Mouse (Mus musculus) heart, adult 8-10 months (tissue): ENCODE data around the gene Abi1. TPM values are rescaled to one million over a fixed set of nuclear protein-coding genes. Genes with fewer than 3 reads are reported as not detected.
"Not testable (repeated sequence)": the region's sequence is repeated elsewhere in the genome, so short reads cannot be mapped to it uniquely, and the experiment has no call there.

Experiments used
- DNase-seq: peaks from one replicate; pipeline ENCODE4 v3.0.0; 2022; ENCODE audit warnings: low spot score
- total RNA-seq, 4 experiments: library from RNA; stranded (reverse); gene quantifications; 2 replicates each; pipeline ENCODE4 v1.2.4; 2022

Gene Abi1
- total RNA-seq, result 10 to 100 TPM; 21.1 to 21.9 (median 21.5) TPM

GRCm38 (mm10) chr2:23040001-23040646 lies at the start of gene Abi1:
Abi1 (minus strand) TSS chr2:23040241.
- DNase-seq, result peak; percentile 97

GRCm38 (mm10) chr2:23084540-23084939 lies 44.5 kb upstream of the Abi1 start:
- DNase-seq, result no peak

GRCm38 (mm10) chr2:23078588-23078987 lies 38.5 kb upstream of the Abi1 start:
- no peak for DNase-seq

- DNase-seq, result no peak
Measured at GRCm38 (mm10) chr2:23077693-23078092, 37.7 kb upstream of the Abi1 start.

GRCm38 (mm10) chr2:23076783-23077182 lies 36.7 kb upstream of the Abi1 start:
- no peak for DNase-seq

- no peak for DNase-seq
Measured at GRCm38 (mm10) chr2:23075846-23076245, 35.8 kb upstream of the Abi1 start.

GRCm38 (mm10) chr2:23071406-23071805 lies 31.4 kb upstream of the Abi1 start:
- no peak for DNase-seq

GRCm38 (mm10) chr2:23070491-23070890 lies 30.4 kb upstream of the Abi1 start:
- no peak for DNase-seq

- DNase-seq, result peak; percentile 92
Measured at GRCm38 (mm10) chr2:23068894-23069744, 29.1 kb upstream of the Abi1 start.

- DNase-seq, result no peak
Measured at GRCm38 (mm10) chr2:23068370-23068737, 28.3 kb upstream of the Abi1 start.

- DNase-seq, result peak; percentile 97
Measured at GRCm38 (mm10) chr2:23067552-23068369, 27.7 kb upstream of the Abi1 start, which contains the start of gene Acbd5. Acbd5 (plus strand) TSS chr2:23068167.

GRCm38 (mm10) chr2:23052523-23052922 lies 12.5 kb upstream of the Abi1 start:
- DNase-seq, result peak; percentile 19

GRCm38 (mm10) chr2:23051890-23052289 lies 11.8 kb upstream of the Abi1 start:
- no peak for DNase-seq

GRCm38 (mm10) chr2:23048006-23048405 lies 8.0 kb upstream of the Abi1 start:
- no peak for DNase-seq

- DNase-seq, result no peak
Measured at GRCm38 (mm10) chr2:23045703-23046102, 5.7 kb upstream of the Abi1 start.

- no peak for DNase-seq
Measured at GRCm38 (mm10) chr2:23042189-23042588, 2.1 kb upstream of the Abi1 start.

GRCm38 (mm10) chr2:23041457-23041856 lies 1.4 kb upstream of the Abi1 start:
- DNase-seq, result peak; percentile 19

- DNase-seq, result not testable (repeated sequence)
Measured at GRCm38 (mm10) chr2:23040690-23041089, 649 bp upstream of the Abi1 start.

- DNase-seq, result peak; percentile 37
Measured at GRCm38 (mm10) chr2:23039082-23040000, 700 bp downstream of the Abi1 start.

- no peak for DNase-seq
Measured at GRCm38 (mm10) chr2:23035467-23035866, 4.6 kb downstream of the Abi1 start.
